Mouse (Mus musculus) ES-E14 (cell line): ENCODE measurements around the gene Srm. TPM values are rescaled to one million over a fixed set of nuclear protein-coding genes. Genes with fewer than 3 reads are reported as not detected.
A peak's percentile ranks its signal among the peaks of the same experiment; 100 is the strongest.

Experiments
- DNase-seq: peaks from one replicate; pipeline ENCODE4 v3.0.0-alpha.2; 2013; ENCODE audit warnings: low read depth, low spot score
- H3K27ac ChIP-seq: 2 replicates; pipeline ENCODE4 v1.5.1; 2012; ENCODE audit warnings: low read depth, mild to moderate bottlenecking, low read length, moderate library complexity, mixed read lengths; ENCODE audit not compliant: poor library complexity, insufficient read depth, severe bottlenecking
- H3K36me3 ChIP-seq: 2 replicates; pipeline ENCODE4 v1.6.1; 2012; ENCODE audit warnings: mild to moderate bottlenecking, low read length, moderate library complexity, mixed read lengths; ENCODE audit not compliant: control insufficient read depth, poor library complexity, insufficient read depth, severe bottlenecking
- H3K4me1 ChIP-seq, 2 experiments: fragments of 150-350 bp in 1 of 2; sonication (generic) in 1 of 2; 2 replicates each; pipeline ENCODE4 v1.6.1; 2012; ENCODE audit warnings: low read length in 2 of 2, mild to moderate bottlenecking in 1 of 2, mixed read lengths in 1 of 2; ENCODE audit not compliant: control insufficient read depth in 2 of 2, insufficient read depth in 2 of 2, poor library complexity in 1 of 2
- H3K4me3 ChIP-seq, 2 experiments: fragments of 150-350 bp in 1 of 2; sonication (generic) in 1 of 2; 2 replicates each; pipeline ENCODE4 v1.5.1; 2012; ENCODE audit warnings: low read length in 2 of 2, low read depth in 1 of 2, mild to moderate bottlenecking in 1 of 2, mixed read lengths in 1 of 2; ENCODE audit not compliant: insufficient read depth in 1 of 2, poor library complexity in 1 of 2, severe bottlenecking in 1 of 2
- H3K9ac ChIP-seq: 2 replicates; pipeline ENCODE4 v1.6.1; 2012; ENCODE audit warnings: low read depth, mild to moderate bottlenecking, low read length, mixed read lengths; ENCODE audit not compliant: poor library complexity, insufficient read depth, severe bottlenecking
- H3K9me3 ChIP-seq: fragments of 150-350 bp; sonication (generic); 2 replicates; pipeline ENCODE4 v1.6.1; 2012; ENCODE audit warnings: low read depth, mild to moderate bottlenecking, low read length; ENCODE audit not compliant: control insufficient read depth, insufficient read depth
- CHD2 ChIP-seq: IDR thresholded peaks from 2 replicates; pipeline ENCODE4 v1.6.1; 2014; ENCODE audit warnings: mild to moderate bottlenecking, low read depth, low read length, inconsistent platforms
- HCFC1 ChIP-seq: IDR thresholded peaks from 2 replicates; pipeline ENCODE4 v1.6.1; 2012; ENCODE audit warnings: low read length, inconsistent platforms, borderline replicate concordance; ENCODE audit not compliant: insufficient read depth
- MAFK ChIP-seq: IDR thresholded peaks from 2 replicates; pipeline ENCODE4 v1.6.1; 2014; ENCODE audit warnings: mild to moderate bottlenecking, low read depth, low read length, inconsistent platforms; ENCODE audit not compliant: insufficient read depth
- ZC3H11A ChIP-seq: IDR thresholded peaks from 2 replicates; pipeline ENCODE4 v1.6.1; 2012; ENCODE audit warnings: low read depth, mild to moderate bottlenecking, inconsistent platforms, low read length, borderline replicate concordance
- ZNF384 ChIP-seq: IDR thresholded peaks from 2 replicates; pipeline ENCODE4 v1.6.1; 2012; ENCODE audit warnings: low read depth, low read length, inconsistent platforms
- in situ Hi-C, 2 experiments: fragments of 600-800 bp; cut with MboI; formaldehyde crosslinking; loops; one replicate each; pipeline ENCODE4 v1.15.1; 2025; ENCODE audit warnings: low sequenced_read_pairs in 2 of 2, inconsistent platforms in 1 of 2; ENCODE audit not compliant: unreplicated experiment in 2 of 2
- total RNA-seq: library from RNA; depleted of rRNA; stranded (reverse); fragments of 300-350 nt; gene quantifications from 2 replicates; pipeline ENCODE4 v1.2.3, GENCODE M21; 2012; rRNA removed

Gene Srm
- total RNA-seq, 1 experiment: 165 TPM

DNA sequence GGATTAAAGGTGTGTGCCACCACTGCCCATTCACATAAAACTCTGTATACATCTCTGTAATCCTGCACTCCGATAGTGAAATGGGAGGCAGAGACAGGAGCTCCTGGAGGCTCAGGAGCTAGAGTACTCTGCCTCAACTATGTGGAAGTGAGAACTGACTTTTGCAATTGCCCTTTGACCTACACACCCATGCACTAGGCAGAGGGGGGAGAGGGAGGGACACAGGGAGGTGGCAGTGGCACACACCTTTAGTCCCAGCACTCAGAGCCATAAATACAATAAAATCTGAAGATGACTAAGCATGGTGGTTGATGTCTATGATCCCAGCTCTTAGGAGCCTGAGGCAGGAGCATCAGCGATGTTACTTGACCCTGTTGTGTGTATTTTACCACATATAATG is 48.2 kb downstream of the Srm start:
- H3K4me3 ChIP-seq: no peak overlapping the region
- H3K9me3 ChIP-seq: no peaks in the 10 kb centered on the region
- no peaks in the 10 kb centered on the region for H3K36me3 ChIP-seq
- no peak for DNase-seq
- no peak for TF ChIP-seq ZNF384
- TF ChIP-seq MAFK: no peak
- no peak for TF ChIP-seq ZC3H11A
- TF ChIP-seq CHD2: no peak
- no peak for TF ChIP-seq HCFC1
- peaks cover 0 to 9% of the 10 kb centered on the region in 2 experiments; a peak in 2 of 4 replicates for H3K4me1 ChIP-seq
- no peak overlapping the region for H3K9ac ChIP-seq
- in situ Hi-C loops: no loop called here
- no peak overlapping the region for H3K27ac ChIP-seq

DNA sequence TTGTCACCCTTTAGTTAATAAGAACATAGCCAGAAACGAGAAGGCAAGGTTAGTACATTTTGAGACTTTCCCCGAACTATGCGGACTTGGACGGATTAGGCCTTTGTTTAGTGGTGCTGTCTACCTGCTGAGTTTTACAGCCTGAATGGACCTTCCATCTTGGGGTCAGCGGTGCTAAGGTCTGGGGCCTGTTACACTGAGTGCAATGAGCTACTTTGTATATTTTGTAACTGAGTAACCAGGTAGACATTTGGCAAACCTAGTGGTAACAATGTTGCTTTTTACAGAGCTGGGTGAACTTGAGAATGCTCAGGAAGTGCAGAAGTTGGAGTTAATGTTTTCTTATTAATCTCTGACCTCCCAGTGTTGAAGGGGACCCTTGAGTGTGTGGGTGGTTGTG is 49.8 kb downstream of the Srm start:
- DNase-seq: no peak
- H3K4me3 ChIP-seq: no peak overlapping the region
- H3K36me3 ChIP-seq: no peaks in the 10 kb centered on the region
- no peak overlapping the region for H3K9ac ChIP-seq
- in situ Hi-C loops: no loop called here
- no peaks in the 10 kb centered on the region for H3K9me3 ChIP-seq
- TF ChIP-seq ZC3H11A (no peak), MAFK (no peak), HCFC1 (no peak), CHD2 (no peak), ZNF384 (no peak)
- no peak overlapping the region for H3K27ac ChIP-seq
- H3K4me1 ChIP-seq: peaks cover 0 to 8% of the 10 kb centered on the region in 2 experiments; a peak in 2 of 4 replicates

DNA sequence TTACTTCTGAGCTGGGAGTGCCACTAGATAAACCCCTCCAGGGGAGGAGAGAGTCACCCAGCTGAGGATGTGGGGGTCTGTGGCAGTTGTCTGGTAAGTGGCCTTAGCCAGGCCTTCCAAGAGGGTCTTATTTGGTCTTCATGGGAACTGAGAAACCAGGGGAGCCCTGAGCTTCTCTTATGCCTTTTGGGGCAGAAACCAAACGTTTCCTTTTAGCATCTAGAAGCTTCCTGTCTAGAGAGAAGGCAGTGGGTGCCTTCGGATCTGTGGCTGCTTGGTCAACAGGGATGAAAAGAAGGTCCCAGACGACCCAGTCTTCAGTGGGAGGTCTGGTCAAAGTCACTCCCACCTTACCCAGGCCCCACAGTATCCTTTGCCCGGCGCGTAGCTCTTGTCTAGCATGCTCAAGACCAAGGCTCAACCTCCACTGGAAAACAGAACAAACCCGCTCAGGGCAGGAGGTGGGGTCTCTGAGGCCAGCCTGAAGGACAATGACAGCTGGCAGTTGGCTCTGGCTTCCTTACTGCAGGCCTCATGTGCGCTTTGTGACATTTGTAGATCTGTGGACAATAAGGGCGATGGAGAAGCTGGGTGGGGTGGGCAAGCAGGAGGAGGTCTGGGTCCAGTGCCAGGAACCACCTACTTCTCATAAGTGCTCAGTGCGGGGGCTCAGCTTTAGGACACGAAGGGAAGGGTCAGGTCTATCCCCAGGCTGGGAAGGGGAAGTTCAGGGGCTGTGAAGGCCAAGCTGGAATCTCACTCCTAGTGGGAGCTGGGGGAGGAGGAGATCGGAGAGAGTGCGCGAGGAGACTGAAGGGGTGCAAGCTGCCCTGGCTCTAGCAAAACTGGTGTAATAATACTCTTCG is 52.2 kb downstream of the Srm start, which contains the start of gene Gm572:
Gene Gm572, plus strand, starts transcription at position 27 of the 866 bp plus-strand sequence.
- no peak for DNase-seq
- Histone ChIP-seq H3K4me1 (peaks cover 0 to 10% of the 10 kb centered on the region in 2 experiments; a peak in 2 of 4 replicates), H3K27ac (no peak within 1 kb of the TSS), H3K9me3 (no peaks in the 10 kb centered on the region), H3K4me3 (peak within 1 kb of the TSS; percentile 12 to 31; a peak in 2 of 4 replicates), H3K36me3 (no peaks in the 10 kb centered on the region), H3K9ac (peak within 1 kb of the TSS; percentile 17; the same call in 1 of the 2 replicates)
- in situ Hi-C loops: no loop called here
- no peak for TF ChIP-seq MAFK
- no peak for TF ChIP-seq ZNF384
- TF ChIP-seq CHD2: no peak
- no peak for TF ChIP-seq HCFC1
- no peak for TF ChIP-seq ZC3H11A

DNA sequence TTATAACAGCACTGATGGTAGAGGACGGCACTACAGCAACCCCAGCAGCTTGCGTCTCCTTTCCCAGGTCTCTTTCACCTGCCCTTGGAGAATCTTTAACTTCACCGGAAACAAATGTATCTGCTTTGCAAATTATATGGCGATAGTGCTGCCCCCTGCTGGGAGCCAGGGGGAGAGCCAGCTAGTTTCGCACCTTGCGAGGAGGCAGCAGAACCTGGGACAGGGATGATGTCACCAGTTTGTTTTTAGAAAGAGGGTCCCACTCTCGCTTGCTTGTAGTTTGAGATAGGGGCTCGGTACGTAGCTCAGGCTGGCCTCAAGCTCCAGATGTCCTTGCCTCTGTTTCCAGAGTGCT is 52.8 kb downstream of the Srm start:
- in situ Hi-C loops: no loop called here
- Histone ChIP-seq H3K36me3 (no peaks in the 10 kb centered on the region), H3K4me1 (peaks cover 0 to 10% of the 10 kb centered on the region in 2 experiments; a peak in 2 of 4 replicates), H3K9me3 (no peaks in the 10 kb centered on the region), H3K4me3 (peak overlapping the region; percentile 12 to 31; a peak in 3 of 4 replicates), H3K9ac (peak overlapping the region; percentile 46; the same call in 1 of the 2 replicates), H3K27ac (no peak overlapping the region)
- peak; percentile 86 for DNase-seq
- TF ChIP-seq CHD2: no peak; the same call in 1 of the 2 replicates
- TF ChIP-seq MAFK: no peak
- no peak for TF ChIP-seq HCFC1
- TF ChIP-seq ZNF384: no peak
- TF ChIP-seq ZC3H11A: no peak

Other genes starting within 250 kb of the Srm start
- 24.0 and 25.7 TPM in 2 replicates for gene Ubiad1, start 146.7 kb upstream of the Srm start, total RNA-seq
- gene Mtor, start 142.9 kb upstream of the Srm start, total RNA-seq: 37.6 and 48.2 TPM in 2 replicates
- 0.13 and 0.37 TPM in 2 replicates for gene Angptl7, start 91.0 kb upstream of the Srm start, total RNA-seq
- gene Exosc10, start 33.1 kb upstream of the Srm start, total RNA-seq: 76.5 and 78.4 TPM in 2 replicates
- gene Masp2, start 11.1 kb downstream of the Srm start, total RNA-seq: 3.7 and 5.9 TPM in 2 replicates
- 229 and 259 TPM in 2 replicates for gene Tardbp, start 35.5 kb downstream of the Srm start, total RNA-seq
- 0.13 TPM in 1 of 2 replicates, not detected in the other for gene Gm572, start 51.8 kb downstream of the Srm start, total RNA-seq
- gene Casz1, start 212.9 kb downstream of the Srm start, total RNA-seq: 4.0 and 11.0 TPM in 2 replicates